Mouse (Mus musculus): ENCODE data around the gene Lyst. TPM values are rescaled to one million over a fixed set of nuclear protein-coding genes. Genes with fewer than 3 reads are reported as not detected.
"Not testable (repeated sequence)": the region's sequence is repeated elsewhere in the genome, so short reads cannot be mapped to it uniquely, and the experiment has no call there.

The Lyst gene
- polyA plus RNA-seq, 1 experiment from 2014 or later, result 2.8 TPM

DNA sequence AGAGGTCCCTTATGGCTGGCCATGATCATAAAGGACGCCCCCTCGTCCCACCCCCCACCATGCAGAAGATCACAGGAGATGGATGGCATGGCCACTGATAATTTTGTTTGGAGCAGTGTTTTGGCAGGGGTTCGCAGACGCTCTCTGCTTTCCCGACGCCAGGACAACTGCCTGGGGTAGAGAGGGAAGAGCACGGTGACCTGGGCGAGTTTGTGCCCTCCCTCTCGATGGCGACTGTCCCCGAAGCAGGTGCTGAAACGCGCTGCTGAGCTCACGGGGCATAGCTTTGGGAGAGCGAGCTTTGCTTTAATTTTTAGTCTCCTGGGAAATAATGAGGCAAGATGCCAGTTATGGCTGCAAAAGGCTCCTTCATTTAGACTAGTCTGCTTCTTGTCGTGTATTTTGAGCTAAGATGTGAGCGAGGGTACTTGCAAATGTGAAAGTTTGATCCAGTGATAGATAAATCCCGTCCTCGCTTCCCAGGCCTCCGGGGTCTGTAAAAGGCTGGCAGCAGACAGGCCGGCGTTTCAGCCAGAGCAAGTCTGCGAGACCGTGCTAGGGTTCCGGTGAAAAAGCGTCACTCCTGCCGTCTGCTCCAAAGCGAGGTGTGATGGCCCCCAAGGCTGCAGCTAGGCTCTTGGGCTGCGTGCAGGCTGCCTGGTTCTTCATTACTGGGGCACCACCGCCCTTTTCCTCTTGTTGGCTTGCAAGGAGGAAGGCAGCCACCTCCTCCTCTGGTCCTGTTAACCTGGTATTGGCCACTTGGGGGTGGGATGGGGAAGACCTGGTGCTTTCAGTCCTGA, 195.0 kb downstream of the Lyst start:
- H3K4me2 ChIP-seq (ENCODE audit: low read length), result peak overlapping the region; percentile 80
- ATAC-seq (peak; percentile 4; the same call in 1 of the 2 replicates), DNase-seq (ENCODE audit: low spot score) (peak; percentile 42)
- no peak overlapping the region for H3K27ac ChIP-seq (ENCODE audit: low read depth, low read length)
- H3K4me1 ChIP-seq (ENCODE audit: control insufficient read depth, insufficient read depth, low read length), result no peaks in the 10 kb centered on the region
- H3K27me3 ChIP-seq (replicated peaks; ENCODE audit: control insufficient read depth, insufficient read depth, low read length), result peaks cover 19% of the 10 kb centered on the region
- H3K4me3 ChIP-seq (ENCODE audit: low read depth, low read length), result peak overlapping the region; percentile 62
- no peaks in the 10 kb centered on the region for H3K9me3 ChIP-seq (replicated peaks; ENCODE audit: control insufficient read depth, low read length)
- H3K9ac ChIP-seq (ENCODE audit: low read length), result peak overlapping the region; percentile 59
- WGBS, result 2% methylated on average over 30 of the region's 30 CpGs
- H3K36me3 ChIP-seq (ENCODE audit: control insufficient read depth, insufficient read depth, low read length), result no peaks in the 10 kb centered on the region

DNA sequence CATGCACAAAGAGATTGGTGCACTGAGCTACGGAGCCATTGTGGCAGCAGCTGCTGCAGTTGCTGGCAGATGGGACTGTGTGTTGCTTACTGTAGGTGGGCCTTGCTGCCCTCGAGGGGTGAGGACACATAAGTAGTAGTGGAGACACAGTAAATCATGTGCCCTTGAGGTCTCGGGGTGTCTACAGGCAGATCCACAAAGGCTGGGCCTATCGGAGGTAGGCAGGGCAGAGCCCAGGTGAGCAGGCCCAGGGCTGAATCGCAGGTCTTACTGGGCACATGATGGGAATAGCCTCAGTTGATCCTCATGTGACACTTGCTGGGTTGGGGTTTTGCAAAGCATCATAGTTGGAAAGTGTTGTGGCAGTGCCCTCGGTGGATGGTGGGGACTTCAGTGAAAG, 196.8 kb downstream of the Lyst start:
- Histone ChIP-seq H3K4me2 (ENCODE audit: low read length) (no peak overlapping the region), H3K4me1 (ENCODE audit: control insufficient read depth, insufficient read depth, low read length) (no peaks in the 10 kb centered on the region), H3K9ac (ENCODE audit: low read length) (no peak overlapping the region), H3K36me3 (ENCODE audit: control insufficient read depth, insufficient read depth, low read length) (no peaks in the 10 kb centered on the region), H3K4me3 (ENCODE audit: low read depth, low read length) (no peak overlapping the region), H3K27ac (ENCODE audit: low read depth, low read length) (no peak overlapping the region), H3K9me3 (replicated peaks; ENCODE audit: control insufficient read depth, low read length) (no peaks in the 10 kb centered on the region), H3K27me3 (replicated peaks; ENCODE audit: control insufficient read depth, insufficient read depth, low read length) (peaks cover 19% of the 10 kb centered on the region)
- DNase-seq (ENCODE audit: low spot score) (no peak), ATAC-seq (no peak)
- 90% methylated on average over 6 of the region's 6 CpGs for WGBS

- no peak overlapping the region for H3K9ac ChIP-seq (ENCODE audit: low read length)
- H3K36me3 ChIP-seq (ENCODE audit: control insufficient read depth, insufficient read depth, low read length), result no peaks in the 10 kb centered on the region
- WGBS, result 93% methylated on average over 4 of the region's 4 CpGs
- no peak overlapping the region for H3K27ac ChIP-seq (ENCODE audit: low read depth, low read length)
- H3K9me3 ChIP-seq (replicated peaks; ENCODE audit: control insufficient read depth, low read length), result no peaks in the 10 kb centered on the region
- DNase-seq (ENCODE audit: low spot score) (no peak), ATAC-seq (no peak)
- no peak overlapping the region for H3K4me3 ChIP-seq (ENCODE audit: low read depth, low read length)
- H3K27me3 ChIP-seq (replicated peaks; ENCODE audit: control insufficient read depth, insufficient read depth, low read length), result peaks cover 19% of the 10 kb centered on the region
- no peaks in the 10 kb centered on the region for H3K4me1 ChIP-seq (ENCODE audit: control insufficient read depth, insufficient read depth, low read length)
- H3K4me2 ChIP-seq (ENCODE audit: low read length), result no peak overlapping the region
Observed at GRCm38 (mm10) chr13:13788070-13788469, 197.9 kb downstream of the Lyst start.

GRCm38 (mm10) chr13:13791981-13792380, 201.8 kb downstream of the Lyst start:
- H3K4me3 ChIP-seq (ENCODE audit: low read depth, low read length), result no peak overlapping the region
- ATAC-seq (no peak), DNase-seq (ENCODE audit: low spot score) (no peak)
- H3K27ac ChIP-seq (ENCODE audit: low read depth, low read length), result no peak overlapping the region
- no peak overlapping the region for H3K9ac ChIP-seq (ENCODE audit: low read length)
- H3K9me3 ChIP-seq (replicated peaks; ENCODE audit: control insufficient read depth, low read length), result no peaks in the 10 kb centered on the region
- WGBS, result 92% methylated on average over 3 of the region's 3 CpGs
- no peaks in the 10 kb centered on the region for H3K36me3 ChIP-seq (ENCODE audit: control insufficient read depth, insufficient read depth, low read length)
- H3K4me1 ChIP-seq (ENCODE audit: control insufficient read depth, insufficient read depth, low read length), result no peaks in the 10 kb centered on the region
- no peak overlapping the region for H3K4me2 ChIP-seq (ENCODE audit: low read length)
- no peaks in the 10 kb centered on the region for H3K27me3 ChIP-seq (replicated peaks; ENCODE audit: control insufficient read depth, insufficient read depth, low read length)

GRCm38 (mm10) chr13:13795166-13795832, 205.1 kb downstream of the Lyst start:
- ATAC-seq (no peak), DNase-seq (ENCODE audit: low spot score) (no peak)
- Histone ChIP-seq H3K36me3 (ENCODE audit: control insufficient read depth, insufficient read depth, low read length) (no peaks in the 10 kb centered on the region), H3K27ac (ENCODE audit: low read depth, low read length) (no peak overlapping the region), H3K9me3 (replicated peaks; ENCODE audit: control insufficient read depth, low read length) (no peaks in the 10 kb centered on the region), H3K4me3 (ENCODE audit: low read depth, low read length) (no peak overlapping the region), H3K4me1 (ENCODE audit: control insufficient read depth, insufficient read depth, low read length) (no peaks in the 10 kb centered on the region), H3K27me3 (replicated peaks; ENCODE audit: control insufficient read depth, insufficient read depth, low read length) (no peaks in the 10 kb centered on the region), H3K9ac (ENCODE audit: low read length) (no peak overlapping the region), H3K4me2 (ENCODE audit: low read length) (no peak overlapping the region)
- WGBS, result 25% methylated on average over 5 of the region's 5 CpGs

- Histone ChIP-seq H3K9ac (ENCODE audit: low read length) (no peak overlapping the region), H3K9me3 (replicated peaks; ENCODE audit: control insufficient read depth, low read length) (no peaks in the 10 kb centered on the region), H3K27me3 (replicated peaks; ENCODE audit: control insufficient read depth, insufficient read depth, low read length) (no peaks in the 10 kb centered on the region), H3K36me3 (ENCODE audit: control insufficient read depth, insufficient read depth, low read length) (no peaks in the 10 kb centered on the region), H3K27ac (ENCODE audit: low read depth, low read length) (no peak overlapping the region), H3K4me3 (ENCODE audit: low read depth, low read length) (no peak overlapping the region), H3K4me1 (ENCODE audit: control insufficient read depth, insufficient read depth, low read length) (no peaks in the 10 kb centered on the region), H3K4me2 (ENCODE audit: low read length) (no peak overlapping the region)
- ATAC-seq (no peak), DNase-seq (ENCODE audit: low spot score) (no peak)
- WGBS, result 82% methylated on average over 1 of the region's 1 CpGs
Observed at GRCm38 (mm10) chr13:13796082-13796481, 205.9 kb downstream of the Lyst start.

GRCm38 (mm10) chr13:13797816-13798215, 207.6 kb downstream of the Lyst start:
- H3K27me3 ChIP-seq (replicated peaks; ENCODE audit: control insufficient read depth, insufficient read depth, low read length); H3K4me3 ChIP-seq (ENCODE audit: low read depth, low read length); H3K4me1 ChIP-seq (ENCODE audit: control insufficient read depth, insufficient read depth, low read length); H3K9ac ChIP-seq (ENCODE audit: low read length); H3K36me3 ChIP-seq (ENCODE audit: control insufficient read depth, insufficient read depth, low read length); H3K27ac ChIP-seq (ENCODE audit: low read depth, low read length); H3K4me2 ChIP-seq (ENCODE audit: low read length); ATAC-seq; DNase-seq (ENCODE audit: low spot score); H3K9me3 ChIP-seq (replicated peaks; ENCODE audit: control insufficient read depth, low read length): not testable (repeated sequence)
- WGBS, result 93% methylated on average over 12 of the region's 12 CpGs

DNA sequence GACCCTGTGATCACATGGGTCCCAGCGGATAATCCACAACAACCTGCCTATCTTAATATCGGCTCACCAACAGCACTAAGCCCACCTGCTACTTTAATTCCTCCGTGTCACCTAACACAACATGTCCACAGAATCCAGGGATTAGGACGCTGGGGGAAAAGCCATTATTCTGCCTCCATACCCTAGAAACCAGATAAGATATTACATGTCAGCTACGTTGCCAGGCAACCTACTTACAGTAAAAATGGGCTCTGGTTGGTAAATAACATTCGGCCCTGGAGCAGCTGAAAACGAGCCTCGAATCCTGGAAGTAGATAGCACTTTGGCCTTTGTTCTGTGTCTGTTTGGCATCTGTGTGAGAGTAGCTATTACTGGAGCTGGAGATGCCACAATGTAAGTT, 208.6 kb downstream of the Lyst start:
- Histone ChIP-seq H3K4me2 (ENCODE audit: low read length) (no peak overlapping the region), H3K9ac (ENCODE audit: low read length) (no peak overlapping the region), H3K27me3 (replicated peaks; ENCODE audit: control insufficient read depth, insufficient read depth, low read length) (no peaks in the 10 kb centered on the region), H3K4me1 (ENCODE audit: control insufficient read depth, insufficient read depth, low read length) (no peaks in the 10 kb centered on the region), H3K4me3 (ENCODE audit: low read depth, low read length) (no peak overlapping the region), H3K36me3 (ENCODE audit: control insufficient read depth, insufficient read depth, low read length) (no peaks in the 10 kb centered on the region), H3K27ac (ENCODE audit: low read depth, low read length) (no peak overlapping the region), H3K9me3 (replicated peaks; ENCODE audit: control insufficient read depth, low read length) (no peaks in the 10 kb centered on the region)
- DNase-seq (ENCODE audit: low spot score) (no peak), ATAC-seq (no peak)
- WGBS, result 83% methylated on average over 8 of the region's 8 CpGs

Data from forebrain, embryonic 14.5 days (tissue).